Mouse (Mus musculus): ENCODE measurements around the gene Gls.

DNA sequence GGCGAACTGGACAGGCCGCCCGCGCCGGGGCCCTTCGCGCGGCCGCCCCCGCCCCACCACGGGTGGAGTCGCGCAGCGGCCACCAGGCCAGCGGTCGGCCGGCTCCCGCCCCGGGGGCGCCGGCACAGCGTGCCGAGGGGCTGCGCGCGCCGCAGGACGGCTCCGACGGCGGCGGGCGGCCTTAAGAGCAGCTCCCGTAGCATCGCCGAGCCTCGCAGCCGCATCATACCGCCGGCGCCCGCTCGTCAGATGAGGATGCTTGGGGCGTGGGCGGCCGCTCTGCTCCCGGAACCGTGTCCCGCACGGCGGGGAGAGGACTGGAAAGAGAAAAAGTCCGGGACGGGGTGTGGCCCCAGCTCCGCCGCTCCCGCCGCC is 279 bp downstream of the Gls start:
- TF ChIP-seq SRF (IDR thresholded peaks at IDR 0.05; ENCODE audit: control insufficient read depth, insufficient read length, low read depth) = no peak
- TF ChIP-seq USF1 (IDR thresholded peaks at IDR 0.05; ENCODE audit: low read depth) = no peak
- TF ChIP-seq POLR2A (IDR thresholded peaks at IDR 0.05; ENCODE audit: insufficient read length, low read depth) = no peak
- no peak for TF ChIP-seq E2F4 (IDR thresholded peaks at IDR 0.05; ENCODE audit: insufficient read depth)
- no peak for TF ChIP-seq MAX (IDR thresholded peaks at IDR 0.05; ENCODE audit: low read depth)
- TF ChIP-seq POLR2AphosphoS2 (IDR thresholded peaks at IDR 0.05; ENCODE audit: insufficient read length, low read depth) = no peak
- TF ChIP-seq TCF12 (IDR thresholded peaks at IDR 0.05; ENCODE audit: insufficient read depth, poor library complexity, severe bottlenecking) = no peak

All from myocyte (in vitro differentiated cells).